Mouse (Mus musculus): Measurements from ENCODE around the gene 4930535I16Rik. TPM values are rescaled to one million over a fixed set of nuclear protein-coding genes. Genes with fewer than 3 reads are reported as not detected.

4930535I16Rik gene
- total and polyA plus RNA-seq, 2 experiments from 2014 or later, result not detected

DNA sequence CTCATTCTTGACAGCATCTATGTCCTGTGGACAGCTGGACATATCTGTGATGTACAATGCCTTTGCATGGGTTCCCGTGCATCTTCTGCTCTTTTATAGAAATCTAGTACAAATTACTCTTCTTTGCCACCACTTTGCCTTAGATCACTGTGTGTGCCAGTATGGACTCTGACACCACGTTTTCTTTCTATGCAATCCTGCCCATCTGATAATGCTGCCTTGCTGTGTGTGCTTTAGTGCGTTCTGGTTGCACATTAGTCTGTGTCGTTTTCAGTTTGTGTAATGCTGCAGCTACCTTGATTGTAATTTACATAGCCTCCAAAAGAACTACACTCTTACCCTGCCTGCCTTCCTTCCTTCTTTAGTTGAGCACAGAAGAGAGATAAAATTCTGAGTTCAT is 6.3 kb downstream of the 4930535I16Rik start:
- H3K4me2 ChIP-seq (ENCODE audit: low read depth), result no peak overlapping the region
- DNase-seq, result no peak
- no peaks in the 10 kb centered on the region for H3K9me3 ChIP-seq (ENCODE audit: low read length)
- ATAC-seq, result no peak
- TF ChIP-seq CTCF (IDR thresholded peaks at IDR 0.05; ENCODE audit: low read depth), result no peak
- H3K4me1 ChIP-seq (ENCODE audit: insufficient read depth), result no peaks in the 10 kb centered on the region
- H3K27ac ChIP-seq (ENCODE audit: low read depth, low read length), result no peak overlapping the region
- H3K4me3 ChIP-seq (ENCODE audit: low read depth, low read length), result no peak overlapping the region
- H3K36me3 ChIP-seq (ENCODE audit: insufficient read depth), result peaks cover 26% of the 10 kb centered on the region
- no peaks in the 10 kb centered on the region for H3K27me3 ChIP-seq (ENCODE audit: insufficient read depth, low read length)
- WGBS, result 91% methylated on average over 4 of the region's 4 CpGs
- no peak overlapping the region for H3K9ac ChIP-seq

DNA sequence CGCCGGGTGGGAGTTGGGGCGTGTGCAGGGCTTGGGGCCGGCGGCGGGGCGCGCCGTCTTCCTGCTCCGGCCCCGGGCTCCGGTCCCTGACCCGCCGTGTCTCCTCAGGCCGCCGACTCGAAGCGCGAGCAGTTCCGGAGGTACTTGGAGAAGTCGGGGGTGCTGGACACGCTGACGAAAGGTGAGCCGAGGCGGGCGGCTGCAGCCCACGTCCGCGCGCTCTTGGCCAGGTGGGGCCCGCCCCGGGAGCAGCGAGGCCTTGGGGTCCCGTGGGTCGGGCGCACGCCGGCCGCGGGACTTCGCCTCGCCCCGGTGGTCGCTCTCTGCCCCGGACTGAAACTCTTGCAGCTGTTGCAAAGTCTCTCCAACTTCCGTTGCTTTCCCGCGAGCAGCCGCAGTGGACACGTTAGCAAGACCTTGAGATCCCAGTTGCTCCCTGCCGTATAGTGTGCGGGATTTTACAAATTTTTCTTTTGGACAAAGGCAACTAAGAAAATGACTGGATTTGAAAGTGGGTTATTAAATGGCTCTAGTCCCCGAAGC is 12.6 kb downstream of the 4930535I16Rik start:
- peak overlapping the region; percentile 29; the same call in 1 of the 2 replicates for H3K27ac ChIP-seq (ENCODE audit: low read depth, low read length)
- H3K27me3 ChIP-seq (ENCODE audit: insufficient read depth, low read length), result no peaks in the 10 kb centered on the region
- H3K4me2 ChIP-seq (ENCODE audit: low read depth), result peak overlapping the region; percentile 87
- H3K9ac ChIP-seq, result peak overlapping the region; percentile 69
- WGBS, result 1% methylated on average over 51 of the region's 53 CpGs
- ATAC-seq (peak; percentile 1; the same call in 1 of the 2 replicates), DNase-seq (no peak)
- peaks cover 3% of the 10 kb centered on the region; the same call in 1 of the 2 replicates for H3K4me1 ChIP-seq (ENCODE audit: insufficient read depth)
- H3K4me3 ChIP-seq (ENCODE audit: low read depth, low read length), result peak overlapping the region; percentile 70
- H3K36me3 ChIP-seq (ENCODE audit: insufficient read depth), result peaks cover 7% of the 10 kb centered on the region; the same call in 1 of the 2 replicates
- H3K9me3 ChIP-seq (ENCODE audit: low read length), result no peaks in the 10 kb centered on the region
- TF ChIP-seq CTCF (IDR thresholded peaks at IDR 0.05; ENCODE audit: low read depth), result no peak

DNA sequence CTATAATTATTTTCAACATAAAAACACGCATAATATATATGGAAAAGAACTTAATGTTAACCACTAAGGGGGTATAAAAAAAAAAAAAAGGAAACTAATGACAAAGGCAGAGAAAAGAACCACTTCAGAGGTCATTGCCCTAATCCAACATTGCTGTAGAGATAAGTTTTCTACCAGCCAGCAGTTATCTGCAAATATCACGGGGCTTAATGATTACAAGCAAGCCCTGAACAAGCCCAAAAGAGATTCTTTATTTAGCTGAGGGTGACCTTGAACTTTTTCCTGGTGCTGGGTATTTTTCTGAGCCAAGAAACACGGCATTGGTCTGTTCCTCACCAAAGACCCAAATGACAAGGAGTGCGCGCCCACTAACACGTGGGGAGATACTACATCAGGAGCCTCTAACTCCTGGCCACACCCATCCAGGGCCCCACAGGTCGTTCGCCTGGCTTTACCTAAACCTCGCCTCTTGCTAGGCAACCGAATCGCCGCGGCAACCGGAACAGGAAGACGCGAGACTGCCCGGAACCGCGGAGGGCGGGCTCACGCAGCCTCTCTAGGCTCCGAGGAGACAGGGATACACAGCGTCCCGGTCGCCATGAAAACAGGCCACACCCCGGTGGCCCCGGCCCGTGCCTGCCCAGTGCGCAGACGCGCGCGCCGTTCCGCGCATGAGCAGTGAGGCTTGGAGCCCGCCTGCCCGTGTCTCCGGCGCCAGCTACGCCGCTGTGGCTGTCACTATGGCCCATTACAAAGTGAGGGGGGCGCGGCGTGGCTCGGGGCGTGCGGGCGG is 13.3 kb downstream of the 4930535I16Rik start, which contains the start of gene Mycbp:
Gene Mycbp, plus strand, starts transcription at position 500 of the 793 bp plus-strand sequence.
- H3K4me3 ChIP-seq (ENCODE audit: low read depth, low read length), result peak within 1 kb of the TSS; percentile 70
- ATAC-seq, result peak; percentile 100
- H3K9ac ChIP-seq, result peak within 1 kb of the TSS; percentile 69
- peaks cover 7% of the 10 kb centered on the region; the same call in 1 of the 2 replicates for H3K36me3 ChIP-seq (ENCODE audit: insufficient read depth)
- no peaks in the 10 kb centered on the region for H3K9me3 ChIP-seq (ENCODE audit: low read length)
- WGBS, result 4% methylated on average over 49 of the region's 49 CpGs
- no peak for TF ChIP-seq CTCF (IDR thresholded peaks at IDR 0.05; ENCODE audit: low read depth)
- H3K4me2 ChIP-seq (ENCODE audit: low read depth), result peak within 1 kb of the TSS; percentile 87
- H3K4me1 ChIP-seq (ENCODE audit: insufficient read depth), result peaks cover 3% of the 10 kb centered on the region; the same call in 1 of the 2 replicates
- peak within 1 kb of the TSS; percentile 29; the same call in 1 of the 2 replicates for H3K27ac ChIP-seq (ENCODE audit: low read depth, low read length)
- peak; percentile 99 for DNase-seq
- no peaks in the 10 kb centered on the region for H3K27me3 ChIP-seq (ENCODE audit: insufficient read depth, low read length)

DNA sequence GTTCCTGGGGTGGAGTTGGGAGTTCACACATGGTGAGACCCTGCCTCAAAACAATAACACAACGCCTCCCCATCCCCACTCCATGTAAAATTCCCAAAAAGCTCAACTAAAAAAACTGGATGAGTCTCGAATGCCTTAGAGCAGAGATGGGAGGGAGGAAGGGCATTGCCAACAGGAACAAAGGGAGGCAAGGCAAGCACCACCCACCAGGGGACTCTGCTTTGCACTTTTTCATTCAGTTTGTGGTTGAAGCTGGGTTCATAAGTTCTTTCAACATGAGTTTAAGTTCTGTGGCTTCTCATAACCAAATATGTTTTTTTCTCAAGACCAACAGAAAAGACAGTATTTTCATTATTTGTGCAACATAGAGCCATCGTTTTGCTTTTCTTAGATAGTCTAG is 14.4 kb downstream of the 4930535I16Rik start:
- Histone ChIP-seq H3K27me3 (ENCODE audit: insufficient read depth, low read length) (no peaks in the 10 kb centered on the region), H3K4me3 (ENCODE audit: low read depth, low read length) (no peak overlapping the region), H3K36me3 (ENCODE audit: insufficient read depth) (no peaks in the 10 kb centered on the region), H3K9me3 (ENCODE audit: low read length) (no peaks in the 10 kb centered on the region), H3K4me1 (ENCODE audit: insufficient read depth) (peaks cover 3% of the 10 kb centered on the region; the same call in 1 of the 2 replicates), H3K9ac (no peak overlapping the region), H3K4me2 (ENCODE audit: low read depth) (no peak overlapping the region), H3K27ac (ENCODE audit: low read depth, low read length) (no peak overlapping the region)
- 77% methylated on average over 3 of the region's 3 CpGs for WGBS
- no peak for ATAC-seq
- no peak for TF ChIP-seq CTCF (IDR thresholded peaks at IDR 0.05; ENCODE audit: low read depth)
- DNase-seq, result no peak

DNA sequence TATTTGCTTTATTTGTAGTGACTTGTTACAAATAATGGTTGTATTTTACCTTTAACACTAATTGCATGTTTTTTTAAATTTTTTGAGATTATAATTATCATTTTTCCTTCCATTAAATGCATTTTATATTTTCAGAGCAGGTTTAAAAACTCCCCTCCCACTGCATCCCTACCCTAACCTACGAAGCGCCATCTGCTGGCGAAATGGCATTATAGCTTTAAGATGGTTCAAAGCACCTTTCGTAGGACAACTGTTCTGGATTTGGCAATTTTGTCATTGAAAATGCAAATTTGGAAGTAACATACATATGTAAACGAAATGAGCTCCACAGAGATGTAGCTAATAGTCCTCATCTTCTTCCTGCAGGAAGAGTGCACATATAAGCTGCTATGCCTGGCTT is 19.1 kb downstream of the 4930535I16Rik start:
- Histone ChIP-seq H3K36me3 (ENCODE audit: insufficient read depth) (no peaks in the 10 kb centered on the region), H3K4me3 (ENCODE audit: low read depth, low read length) (no peak overlapping the region), H3K9ac (no peak overlapping the region), H3K4me2 (ENCODE audit: low read depth) (no peak overlapping the region), H3K4me1 (ENCODE audit: insufficient read depth) (no peaks in the 10 kb centered on the region), H3K9me3 (ENCODE audit: low read length) (no peaks in the 10 kb centered on the region), H3K27ac (ENCODE audit: low read depth, low read length) (no peak overlapping the region), H3K27me3 (ENCODE audit: insufficient read depth, low read length) (no peaks in the 10 kb centered on the region)
- TF ChIP-seq CTCF (IDR thresholded peaks at IDR 0.05; ENCODE audit: low read depth), result peak; percentile 85
- no peak for ATAC-seq
- 8% methylated on average over 5 of the region's 5 CpGs for WGBS
- DNase-seq, result peak; percentile 80

DNA sequence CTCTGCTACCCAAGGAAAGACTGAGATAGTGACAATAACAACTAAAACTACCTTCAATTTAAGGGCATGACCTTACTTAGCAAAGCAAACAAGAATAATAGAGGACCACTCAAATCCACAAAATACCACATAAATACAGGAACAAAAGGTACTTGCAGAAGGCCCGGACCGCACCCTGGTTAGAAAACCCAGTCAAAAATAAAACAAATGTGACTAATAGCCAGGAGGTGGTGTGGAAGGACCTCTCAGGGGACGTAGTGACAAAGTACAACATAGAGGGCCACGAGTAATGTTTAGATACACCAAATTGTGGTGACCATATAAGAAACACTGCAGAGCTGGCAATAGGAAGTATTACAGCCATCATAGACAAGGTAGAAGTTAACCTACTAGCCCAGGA is 23.5 kb downstream of the 4930535I16Rik start:
- Histone ChIP-seq H3K4me3 (ENCODE audit: low read depth, low read length) (no peak overlapping the region), H3K9ac (no peak overlapping the region), H3K27ac (ENCODE audit: low read depth, low read length) (no peak overlapping the region), H3K4me2 (ENCODE audit: low read depth) (no peak overlapping the region), H3K9me3 (ENCODE audit: low read length) (no peaks in the 10 kb centered on the region), H3K4me1 (ENCODE audit: insufficient read depth) (no peaks in the 10 kb centered on the region), H3K27me3 (ENCODE audit: insufficient read depth, low read length) (no peaks in the 10 kb centered on the region), H3K36me3 (ENCODE audit: insufficient read depth) (no peaks in the 10 kb centered on the region)
- no peak for TF ChIP-seq CTCF (IDR thresholded peaks at IDR 0.05; ENCODE audit: low read depth)
- 86% methylated on average over 4 of the region's 4 CpGs for WGBS
- ATAC-seq (no peak), DNase-seq (no peak)

DNA sequence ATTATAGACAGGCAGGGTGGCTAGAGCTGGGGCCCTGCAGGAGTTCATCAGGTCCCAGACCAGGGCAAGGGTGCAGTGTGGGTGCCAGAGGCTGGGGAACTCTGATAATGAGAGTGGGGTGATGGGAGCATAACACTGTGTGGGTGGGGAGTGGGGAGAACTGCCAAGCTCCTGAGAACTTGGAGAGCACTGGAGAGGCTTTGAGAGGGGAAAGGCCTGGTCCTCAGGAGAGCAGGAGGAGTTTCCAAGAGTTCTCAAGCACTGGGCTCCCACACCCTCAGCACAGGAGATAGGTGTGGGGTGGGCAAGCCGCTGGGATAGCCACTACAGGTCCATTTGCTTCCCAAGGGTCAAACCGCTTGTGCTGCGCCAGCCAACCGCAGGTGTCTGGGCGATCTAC is 24.1 kb downstream of the 4930535I16Rik start:
- 91% methylated on average over 5 of the region's 5 CpGs for WGBS
- DNase-seq (no peak), ATAC-seq (no peak)
- no peak overlapping the region for H3K4me2 ChIP-seq (ENCODE audit: low read depth)
- H3K9ac ChIP-seq, result no peak overlapping the region
- H3K27me3 ChIP-seq (ENCODE audit: insufficient read depth, low read length), result no peaks in the 10 kb centered on the region
- H3K27ac ChIP-seq (ENCODE audit: low read depth, low read length), result no peak overlapping the region
- no peaks in the 10 kb centered on the region for H3K36me3 ChIP-seq (ENCODE audit: insufficient read depth)
- no peak for TF ChIP-seq CTCF (IDR thresholded peaks at IDR 0.05; ENCODE audit: low read depth)
- no peak overlapping the region for H3K4me3 ChIP-seq (ENCODE audit: low read depth, low read length)
- no peaks in the 10 kb centered on the region for H3K4me1 ChIP-seq (ENCODE audit: insufficient read depth)
- H3K9me3 ChIP-seq (ENCODE audit: low read length), result no peaks in the 10 kb centered on the region

Other genes with a start within 250 kb of the 4930535I16Rik start
- 278 and 345 TPM in 2 replicates for gene Macf1, start 233.7 kb downstream of the 4930535I16Rik start, total RNA-seq (2014; rRNA removed)
- gene Macf1, start 233.7 kb downstream of the 4930535I16Rik start, polyA plus RNA-seq (2015; fragmentation: Nextera tagmentation; extraction: Ambion mirVana), result 42.9 and 58.2 TPM in 2 replicates
- 161 and 279 TPM in 2 replicates for gene Ndufs5, start 199.8 kb downstream of the 4930535I16Rik start, total RNA-seq (2014; rRNA removed)
- 536 and 634 TPM in 2 replicates for gene Ndufs5, start 199.8 kb downstream of the 4930535I16Rik start, polyA plus RNA-seq (2015; fragmentation: Nextera tagmentation; extraction: Ambion mirVana)
- 60.7 and 64.1 TPM in 2 replicates for gene Akirin1, start 167.7 kb downstream of the 4930535I16Rik start, total RNA-seq (2014; rRNA removed)
- 65.9 and 69.0 TPM in 2 replicates for gene Akirin1, start 167.7 kb downstream of the 4930535I16Rik start, polyA plus RNA-seq (2015; fragmentation: Nextera tagmentation; extraction: Ambion mirVana)
- gene Rhbdl2, start 130.1 kb downstream of the 4930535I16Rik start, total RNA-seq (2014; rRNA removed), result 0.48 and 0.54 TPM in 2 replicates
- 0.73 and 0.86 TPM in 2 replicates for gene Rhbdl2, start 130.1 kb downstream of the 4930535I16Rik start, polyA plus RNA-seq (2015; fragmentation: Nextera tagmentation; extraction: Ambion mirVana)
- gene 4933427I04Rik, start 58.3 kb downstream of the 4930535I16Rik start, total RNA-seq (2014; rRNA removed), result not detected in 2 replicates
- gene 4933427I04Rik, start 58.3 kb downstream of the 4930535I16Rik start, polyA plus RNA-seq (2015; fragmentation: Nextera tagmentation; extraction: Ambion mirVana), result 0.09 and 0.11 TPM in 2 replicates
- 7.1 and 7.9 TPM in 2 replicates for gene Mycbp, start 13.2 kb downstream of the 4930535I16Rik start, total RNA-seq (2014; rRNA removed)
- 40.8 and 46.0 TPM in 2 replicates for gene Mycbp, start 13.2 kb downstream of the 4930535I16Rik start, polyA plus RNA-seq (2015; fragmentation: Nextera tagmentation; extraction: Ambion mirVana)
- gene Rragc, start 576 bp downstream of the 4930535I16Rik start, total RNA-seq (2014; rRNA removed), result 41.8 and 51.9 TPM in 2 replicates
- gene Rragc, start 576 bp downstream of the 4930535I16Rik start, polyA plus RNA-seq (2015; fragmentation: Nextera tagmentation; extraction: Ambion mirVana), result 32.8 and 42.6 TPM in 2 replicates

Data from forebrain, postnatal 0 days (tissue).